Mouse (Mus musculus): ENCODE results near the gene Frmpd2. TPM values are rescaled to one million over a fixed set of nuclear protein-coding genes. Genes with fewer than 3 reads are reported as not detected.
"Not testable (repeated sequence)": the region's sequence is repeated elsewhere in the genome, so short reads cannot be mapped to it uniquely, and the experiment has no call there.

Frmpd2 gene
- not detected in 2 replicates for total RNA-seq (2012; rRNA removed)

DNA sequence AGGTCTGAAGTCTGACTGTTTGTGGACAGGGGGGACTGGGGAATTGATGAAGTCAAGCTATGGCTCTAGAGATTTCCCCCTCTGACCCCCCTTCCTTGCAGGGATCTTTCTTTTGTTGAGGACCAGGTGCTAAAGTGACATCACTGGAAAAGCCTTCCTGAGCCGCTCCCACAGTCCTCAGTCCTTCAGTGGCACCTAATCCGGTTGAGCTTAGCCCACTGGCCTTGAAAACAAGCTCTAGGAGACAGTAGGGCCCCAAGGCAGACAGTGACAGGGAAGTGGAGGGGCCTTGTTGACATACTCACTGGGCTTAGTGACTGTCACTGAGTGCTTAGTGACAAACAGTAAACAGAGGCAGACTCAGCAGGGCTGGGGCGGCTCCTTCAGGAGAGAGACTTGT is at the start of gene Frmpd2:
Gene Frmpd2, plus strand, starts transcription at position 366 of the 400 bp plus-strand sequence.
- H3K27ac ChIP-seq (ENCODE audit: insufficient read depth, low read depth, low read length, poor library complexity, severe bottlenecking) = no peak within 1 kb of the TSS
- in situ Hi-C loops (cut with MboI; ENCODE audit: low sequenced_read_pairs in 2 of 2, unreplicated experiment in 2 of 2) = no loop called here
- no peak within 1 kb of the TSS for H3K4me3 ChIP-seq (ENCODE audit: insufficient read depth in 1 of 2, low read depth in 1 of 2, low read length in 2 of 2, poor library complexity in 1 of 2, severe bottlenecking in 1 of 2)
- no peak within 1 kb of the TSS for H3K9ac ChIP-seq (ENCODE audit: insufficient read depth, low read depth, low read length, poor library complexity, severe bottlenecking)
- H3K36me3 ChIP-seq (ENCODE audit: control insufficient read depth, insufficient read depth, low read length, poor library complexity, severe bottlenecking) = no peaks in the 10 kb centered on the region
- no peaks in the 10 kb centered on the region for H3K9me3 ChIP-seq (ENCODE audit: control insufficient read depth, insufficient read depth, low read depth, low read length)
- DNase-seq (ENCODE audit: low read depth, low spot score) = no peak
- no peak for TF ChIP-seq MAFK (IDR thresholded peaks at IDR 0.05; ENCODE audit: insufficient read depth, low read depth, low read length)
- no peak for TF ChIP-seq ZNF384 (IDR thresholded peaks at IDR 0.05; ENCODE audit: low read depth, low read length)
- no peak for TF ChIP-seq HCFC1 (IDR thresholded peaks at IDR 0.05; ENCODE audit: borderline replicate concordance, insufficient read depth, low read length)
- no peak for TF ChIP-seq ZC3H11A (IDR thresholded peaks at IDR 0.05; ENCODE audit: borderline replicate concordance, low read depth, low read length)
- no peak for TF ChIP-seq CHD2 (IDR thresholded peaks at IDR 0.05; ENCODE audit: low read depth, low read length)
- H3K4me1 ChIP-seq (ENCODE audit: control insufficient read depth in 2 of 2, insufficient read depth in 2 of 2, low read length in 2 of 2, poor library complexity in 1 of 2) = no peaks in the 10 kb centered on the region

DNA sequence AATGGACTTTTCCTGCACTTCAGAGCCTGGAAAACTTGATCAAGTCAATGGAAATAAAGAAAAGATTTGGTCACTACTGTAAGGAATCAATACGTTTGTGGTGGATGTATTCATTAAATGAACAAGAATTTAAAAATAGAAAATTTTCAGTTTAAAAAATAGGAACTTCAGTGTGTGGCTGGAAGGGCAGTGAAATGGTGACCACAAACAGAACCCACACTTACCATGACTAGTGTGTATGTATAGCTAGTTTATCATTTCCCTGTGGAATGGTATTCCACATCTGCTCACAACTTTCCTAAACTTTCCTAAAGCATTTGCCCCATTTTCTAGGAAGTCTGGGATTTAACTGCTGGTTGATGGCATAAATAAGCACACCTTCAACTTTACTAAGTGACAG is 48.5 kb upstream of the Frmpd2 start:
- Histone ChIP-seq H3K9ac (ENCODE audit: insufficient read depth, low read depth, low read length, poor library complexity, severe bottlenecking) (no peak overlapping the region), H3K27ac (ENCODE audit: insufficient read depth, low read depth, low read length, poor library complexity, severe bottlenecking) (no peak overlapping the region), H3K4me3 (ENCODE audit: insufficient read depth in 1 of 2, low read depth in 1 of 2, low read length in 2 of 2, poor library complexity in 1 of 2, severe bottlenecking in 1 of 2) (no peak overlapping the region), H3K9me3 (ENCODE audit: control insufficient read depth, insufficient read depth, low read depth, low read length) (no peaks in the 10 kb centered on the region), H3K4me1 (ENCODE audit: control insufficient read depth in 2 of 2, insufficient read depth in 2 of 2, low read length in 2 of 2, poor library complexity in 1 of 2) (no peaks in the 10 kb centered on the region), H3K36me3 (ENCODE audit: control insufficient read depth, insufficient read depth, low read length, poor library complexity, severe bottlenecking) (no peaks in the 10 kb centered on the region)
- in situ Hi-C loops (cut with MboI; ENCODE audit: low sequenced_read_pairs in 2 of 2, unreplicated experiment in 2 of 2) = no loop called here
- DNase-seq (ENCODE audit: low read depth, low spot score) = no peak
- TF ChIP-seq MAFK (IDR thresholded peaks at IDR 0.05; ENCODE audit: insufficient read depth, low read depth, low read length) (no peak), CHD2 (IDR thresholded peaks at IDR 0.05; ENCODE audit: low read depth, low read length) (no peak), ZNF384 (IDR thresholded peaks at IDR 0.05; ENCODE audit: low read depth, low read length) (no peak), ZC3H11A (IDR thresholded peaks at IDR 0.05; ENCODE audit: borderline replicate concordance, low read depth, low read length) (no peak), HCFC1 (IDR thresholded peaks at IDR 0.05; ENCODE audit: borderline replicate concordance, insufficient read depth, low read length) (no peak)

- in situ Hi-C loops (cut with MboI; ENCODE audit: low sequenced_read_pairs in 2 of 2, unreplicated experiment in 2 of 2) = no loop called here
- no peak overlapping the region for H3K4me3 ChIP-seq (ENCODE audit: insufficient read depth in 1 of 2, low read depth in 1 of 2, low read length in 2 of 2, poor library complexity in 1 of 2, severe bottlenecking in 1 of 2)
- H3K9ac ChIP-seq (ENCODE audit: insufficient read depth, low read depth, low read length, poor library complexity, severe bottlenecking) = no peak overlapping the region
- no peak for DNase-seq (ENCODE audit: low read depth, low spot score)
- TF ChIP-seq ZC3H11A (IDR thresholded peaks at IDR 0.05; ENCODE audit: borderline replicate concordance, low read depth, low read length) (no peak), HCFC1 (IDR thresholded peaks at IDR 0.05; ENCODE audit: borderline replicate concordance, insufficient read depth, low read length) (no peak), CHD2 (IDR thresholded peaks at IDR 0.05; ENCODE audit: low read depth, low read length) (no peak), MAFK (IDR thresholded peaks at IDR 0.05; ENCODE audit: insufficient read depth, low read depth, low read length) (peak; percentile 53; the same call in 1 of the 2 replicates)
- no peaks in the 10 kb centered on the region for H3K36me3 ChIP-seq (ENCODE audit: control insufficient read depth, insufficient read depth, low read length, poor library complexity, severe bottlenecking)
- H3K4me1 ChIP-seq (ENCODE audit: control insufficient read depth in 2 of 2, insufficient read depth in 2 of 2, low read length in 2 of 2, poor library complexity in 1 of 2) = no peaks in the 10 kb centered on the region
- H3K9me3 ChIP-seq (ENCODE audit: control insufficient read depth, insufficient read depth, low read depth, low read length) = no peaks in the 10 kb centered on the region
- no peak overlapping the region for H3K27ac ChIP-seq (ENCODE audit: insufficient read depth, low read depth, low read length, poor library complexity, severe bottlenecking)
Measured at GRCm38 (mm10) chr14:33424124-33424523, 47.4 kb upstream of the Frmpd2 start.

GRCm38 (mm10) chr14:33432485-33432884 is 39.0 kb upstream of the Frmpd2 start:
- H3K4me3 ChIP-seq (ENCODE audit: insufficient read depth in 1 of 2, low read depth in 1 of 2, low read length in 2 of 2, poor library complexity in 1 of 2, severe bottlenecking in 1 of 2); H3K9me3 ChIP-seq (ENCODE audit: control insufficient read depth, insufficient read depth, low read depth, low read length); H3K9ac ChIP-seq (ENCODE audit: insufficient read depth, low read depth, low read length, poor library complexity, severe bottlenecking); in situ Hi-C loops (cut with MboI; ENCODE audit: low sequenced_read_pairs in 2 of 2, unreplicated experiment in 2 of 2); DNase-seq (ENCODE audit: low read depth, low spot score); H3K4me1 ChIP-seq (ENCODE audit: control insufficient read depth in 2 of 2, insufficient read depth in 2 of 2, low read length in 2 of 2, poor library complexity in 1 of 2); H3K27ac ChIP-seq (ENCODE audit: insufficient read depth, low read depth, low read length, poor library complexity, severe bottlenecking); H3K36me3 ChIP-seq (ENCODE audit: control insufficient read depth, insufficient read depth, low read length, poor library complexity, severe bottlenecking): not testable (repeated sequence)

GRCm38 (mm10) chr14:33443780-33444179 is 27.7 kb upstream of the Frmpd2 start:
- DNase-seq (ENCODE audit: low read depth, low spot score) = no peak
- H3K9ac ChIP-seq (ENCODE audit: insufficient read depth, low read depth, low read length, poor library complexity, severe bottlenecking) = no peak overlapping the region
- TF ChIP-seq ZC3H11A (IDR thresholded peaks at IDR 0.05; ENCODE audit: borderline replicate concordance, low read depth, low read length) (no peak), MAFK (IDR thresholded peaks at IDR 0.05; ENCODE audit: insufficient read depth, low read depth, low read length) (no peak), CHD2 (IDR thresholded peaks at IDR 0.05; ENCODE audit: low read depth, low read length) (no peak), ZNF384 (IDR thresholded peaks at IDR 0.05; ENCODE audit: low read depth, low read length) (no peak), HCFC1 (IDR thresholded peaks at IDR 0.05; ENCODE audit: borderline replicate concordance, insufficient read depth, low read length) (no peak)
- in situ Hi-C loops (cut with MboI; ENCODE audit: low sequenced_read_pairs in 2 of 2, unreplicated experiment in 2 of 2) = no loop called here
- no peaks in the 10 kb centered on the region for H3K36me3 ChIP-seq (ENCODE audit: control insufficient read depth, insufficient read depth, low read length, poor library complexity, severe bottlenecking)
- no peak overlapping the region for H3K27ac ChIP-seq (ENCODE audit: insufficient read depth, low read depth, low read length, poor library complexity, severe bottlenecking)
- H3K4me1 ChIP-seq (ENCODE audit: control insufficient read depth in 2 of 2, insufficient read depth in 2 of 2, low read length in 2 of 2, poor library complexity in 1 of 2) = peaks cover 1 to 2% of the 10 kb centered on the region in 2 experiments; a peak in 2 of 4 replicates
- H3K4me3 ChIP-seq (ENCODE audit: insufficient read depth in 1 of 2, low read depth in 1 of 2, low read length in 2 of 2, poor library complexity in 1 of 2, severe bottlenecking in 1 of 2) = no peak overlapping the region
- H3K9me3 ChIP-seq (ENCODE audit: control insufficient read depth, insufficient read depth, low read depth, low read length) = no peaks in the 10 kb centered on the region
